Mouse (Mus musculus): ENCODE results near the gene Elp4. TPM values are rescaled to one million over a fixed set of nuclear protein-coding genes. Genes with fewer than 3 reads are reported as not detected.

The Elp4 gene
- polyA plus RNA-seq, 1 experiment = 2.3 TPM

- Histone ChIP-seq H3K4me3 (replicated peaks; ENCODE audit: extremely low read depth, low read depth, low read length) (no peak overlapping the region), H3K4me1 (ENCODE audit: control insufficient read depth, insufficient read depth, low read length) (peaks cover 6% of the 10 kb centered on the region; the same call in 1 of the 2 replicates)
- no peak for TF ChIP-seq POLR2A (IDR thresholded peaks at IDR 0.05; ENCODE audit: borderline replicate concordance, extremely low read depth, low read depth, low read length)
- TF ChIP-seq CTCF (IDR thresholded peaks at IDR 0.05; ENCODE audit: insufficient read depth, low read length) = no peak
- DNase-seq = no peak
- WGBS = 3% methylated on average over 29 of the region's 29 CpGs
Observed at GRCm38 (mm10) chr2:105669881-105670730, 234.3 kb downstream of the Elp4 start.

- WGBS = 2% methylated on average over 35 of the region's 35 CpGs
- DNase-seq = no peak
Observed at GRCm38 (mm10) chr2:105669371-105669861, 234.9 kb downstream of the Elp4 start.

GRCm38 (mm10) chr2:105668271-105669270 is 235.8 kb downstream of the Elp4 start, which contains the start of gene Pax6:
Pax6 (plus strand) TSS chr2:105668900.
- WGBS = 3% methylated on average over 44 of the region's 44 CpGs
- no peak for DNase-seq
- Histone ChIP-seq H3K4me3 (replicated peaks; ENCODE audit: extremely low read depth, low read depth, low read length) (no peak within 1 kb of the TSS), H3K4me1 (ENCODE audit: control insufficient read depth, insufficient read depth, low read length) (peaks cover 2% of the 10 kb centered on the region; the same call in 1 of the 2 replicates)
- TF ChIP-seq POLR2A (IDR thresholded peaks at IDR 0.05; ENCODE audit: borderline replicate concordance, extremely low read depth, low read depth, low read length) (no peak), CTCF (IDR thresholded peaks at IDR 0.05; ENCODE audit: insufficient read depth, low read length) (no peak)

More at GRCm38 (mm10) chr2:105669371-105669861, 234.9 kb downstream of the Elp4 start:
- Histone ChIP-seq H3K4me1 (ENCODE audit: control insufficient read depth, insufficient read depth, low read length) (peaks cover 4% of the 10 kb centered on the region; the same call in 1 of the 2 replicates), H3K4me3 (replicated peaks; ENCODE audit: extremely low read depth, low read depth, low read length) (no peak overlapping the region)
- TF ChIP-seq POLR2A (IDR thresholded peaks at IDR 0.05; ENCODE audit: borderline replicate concordance, extremely low read depth, low read depth, low read length) = no peak
- TF ChIP-seq CTCF (IDR thresholded peaks at IDR 0.05; ENCODE audit: insufficient read depth, low read length) = no peak

GRCm38 (mm10) chr2:105667626-105667950 is 236.8 kb downstream of the Elp4 start:
- DNase-seq = no peak
- no peaks in the 10 kb centered on the region; the same call in 1 of the 2 replicates for H3K4me1 ChIP-seq (ENCODE audit: control insufficient read depth, insufficient read depth, low read length)
- H3K4me3 ChIP-seq (replicated peaks; ENCODE audit: extremely low read depth, low read depth, low read length) = no peak overlapping the region
- TF ChIP-seq POLR2A (IDR thresholded peaks at IDR 0.05; ENCODE audit: borderline replicate concordance, extremely low read depth, low read depth, low read length) (no peak), CTCF (IDR thresholded peaks at IDR 0.05; ENCODE audit: insufficient read depth, low read length) (0 out of 2 replicates have a peak, but pooled peaks have one; percentile 2)
- WGBS = 2% methylated on average over 11 of the region's 11 CpGs

GRCm38 (mm10) chr2:105666763-105667625 is 237.4 kb downstream of the Elp4 start:
- Histone ChIP-seq H3K4me1 (ENCODE audit: control insufficient read depth, insufficient read depth, low read length) (no peaks in the 10 kb centered on the region; the same call in 1 of the 2 replicates), H3K4me3 (replicated peaks; ENCODE audit: extremely low read depth, low read depth, low read length) (no peak overlapping the region)
- no peak for DNase-seq
- 4% methylated on average over 41 of the region's 41 CpGs for WGBS
- TF ChIP-seq POLR2A (IDR thresholded peaks at IDR 0.05; ENCODE audit: borderline replicate concordance, extremely low read depth, low read depth, low read length) (no peak), CTCF (IDR thresholded peaks at IDR 0.05; ENCODE audit: insufficient read depth, low read length) (no peak)

- Histone ChIP-seq H3K4me3 (replicated peaks; ENCODE audit: extremely low read depth, low read depth, low read length) (no peak overlapping the region), H3K4me1 (ENCODE audit: control insufficient read depth, insufficient read depth, low read length) (no peaks in the 10 kb centered on the region; the same call in 1 of the 2 replicates)
- 8% methylated on average over 6 of the region's 6 CpGs for WGBS
- TF ChIP-seq CTCF (IDR thresholded peaks at IDR 0.05; ENCODE audit: insufficient read depth, low read length) = no peak
- no peak for TF ChIP-seq POLR2A (IDR thresholded peaks at IDR 0.05; ENCODE audit: borderline replicate concordance, extremely low read depth, low read depth, low read length)
- no peak for DNase-seq
Observed at GRCm38 (mm10) chr2:105666331-105666730, 238.0 kb downstream of the Elp4 start.

- H3K4me3 ChIP-seq (replicated peaks; ENCODE audit: extremely low read depth, low read depth, low read length) = no peak overlapping the region
- DNase-seq = no peak
- WGBS = 10% methylated on average over 5 of the region's 5 CpGs
- no peaks in the 10 kb centered on the region; the same call in 1 of the 2 replicates for H3K4me1 ChIP-seq (ENCODE audit: control insufficient read depth, insufficient read depth, low read length)
- TF ChIP-seq POLR2A (IDR thresholded peaks at IDR 0.05; ENCODE audit: borderline replicate concordance, extremely low read depth, low read depth, low read length) = no peak
Observed at GRCm38 (mm10) chr2:105665491-105666250, 238.7 kb downstream of the Elp4 start.

GRCm38 (mm10) chr2:105664996-105665395 is 239.4 kb downstream of the Elp4 start:
- no peaks in the 10 kb centered on the region; the same call in 1 of the 2 replicates for H3K4me1 ChIP-seq (ENCODE audit: control insufficient read depth, insufficient read depth, low read length)
- no peak for TF ChIP-seq CTCF (IDR thresholded peaks at IDR 0.05; ENCODE audit: insufficient read depth, low read length)
- no peak for TF ChIP-seq POLR2A (IDR thresholded peaks at IDR 0.05; ENCODE audit: borderline replicate concordance, extremely low read depth, low read depth, low read length)
- WGBS = 14% methylated on average over 5 of the region's 5 CpGs
- no peak overlapping the region for H3K4me3 ChIP-seq (replicated peaks; ENCODE audit: extremely low read depth, low read depth, low read length)
- no peak for DNase-seq

All from lung, adult 2 months (tissue).